Mouse (Mus musculus) stomach, embryonic 16.5 days (tissue): ENCODE results near the gene Ptprb. TPM values are rescaled to one million over a fixed set of nuclear protein-coding genes. Genes with fewer than 3 reads are reported as not detected.
A peak's percentile ranks its signal among the peaks of the same experiment; 100 is the strongest.

Source experiments
- ATAC-seq: fragments of 200-750 bp; cut with Nextera tagmentation; 2 replicates; pipeline ENCODE4 v1.8.0; 2017; ENCODE audit warnings: moderate number of reproducible peaks, moderate TSS enrichment; ENCODE audit not compliant: insufficient read depth, low FRiP score
- H3K27ac ChIP-seq: fragments of 300-500 bp; sonication (generic); 2 replicates; pipeline ENCODE4 v1.5.1; 2014; ENCODE audit warnings: low read length
- H3K27me3 ChIP-seq: fragments of 300-500 bp; sonication (generic); 2 replicates; pipeline ENCODE4 v1.6.1; 2014; ENCODE audit warnings: low read length, control low read depth, mixed read lengths; ENCODE audit not compliant: control insufficient read depth, insufficient read depth
- H3K36me3 ChIP-seq: fragments of 300-500 bp; sonication (generic); 2 replicates; pipeline ENCODE4 v1.6.1; 2014; ENCODE audit warnings: low read length; ENCODE audit not compliant: control insufficient read depth, insufficient read depth
- H3K4me1 ChIP-seq: fragments of 300-500 bp; sonication (generic); 2 replicates; pipeline ENCODE4 v1.6.1; 2014; ENCODE audit warnings: low read length, control low read depth, mixed read lengths; ENCODE audit not compliant: control insufficient read depth, insufficient read depth
- H3K4me2 ChIP-seq: fragments of 300-500 bp; sonication (generic); 2 replicates; pipeline ENCODE4 v1.6.1; 2014; ENCODE audit warnings: low read depth, low read length, mixed read lengths
- H3K4me3 ChIP-seq: fragments of 300-500 bp; sonication (generic); replicated peaks from 2 replicates; pipeline ENCODE4 v1.5.1; 2014; ENCODE audit warnings: mild to moderate bottlenecking, low read length
- H3K9ac ChIP-seq: fragments of 300-500 bp; sonication (generic); 2 replicates; pipeline ENCODE4 v1.6.1; 2014; ENCODE audit warnings: low read length
- H3K9me3 ChIP-seq: fragments of 300-500 bp; sonication (generic); replicated peaks from 2 replicates; pipeline ENCODE4 v1.6.1; 2016; ENCODE audit warnings: low read length, control low read depth; ENCODE audit not compliant: control insufficient read depth
- WGBS: fragments of 180-500 bp; shearing (Covaris S2); extraction: QIAGEN DNeasy Blood & Tissue Kit; methylation state at CpG from one replicate; pipeline ENCODE4 v1.1.7; 2014; 5-methylcytosine and 5-hydroxymethylcytosine counted together
- polyA plus RNA-seq: library from polyadenylated mRNA; unstranded; fragments of >200 nt; fragmentation: Nextera tagmentation; extraction: Ambion mirVana; gene quantifications from 2 replicates; pipeline ENCODE4 v1.2.1, GENCODE M21; 2015

Ptprb gene
- polyA plus RNA-seq, 1 experiment from 2014 or later, result 5.6 TPM

DNA sequence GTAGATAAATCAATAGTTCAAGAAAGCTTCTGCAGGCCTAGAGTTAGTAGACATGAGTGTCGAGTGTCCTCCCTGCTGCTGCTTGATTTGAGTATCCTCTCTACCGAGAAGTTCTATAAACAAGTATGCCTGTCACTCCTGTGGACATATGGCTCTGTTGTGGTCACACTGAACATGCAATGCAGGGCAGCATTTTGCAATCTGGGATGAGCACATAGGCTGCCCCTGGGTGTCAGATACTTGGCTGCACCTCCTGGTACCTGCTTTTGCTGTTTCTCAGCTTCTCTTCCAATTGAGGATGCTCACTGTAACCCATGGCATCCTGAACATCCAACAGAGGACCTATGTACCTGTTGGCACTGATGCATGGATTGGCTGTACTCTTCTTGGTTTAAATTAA, 34.1 kb downstream of the Ptprb start:
- no peak overlapping the region for H3K27ac ChIP-seq
- H3K9ac ChIP-seq, result no peak overlapping the region
- WGBS, result 74% methylated on average over 2 of the region's 2 CpGs

DNA sequence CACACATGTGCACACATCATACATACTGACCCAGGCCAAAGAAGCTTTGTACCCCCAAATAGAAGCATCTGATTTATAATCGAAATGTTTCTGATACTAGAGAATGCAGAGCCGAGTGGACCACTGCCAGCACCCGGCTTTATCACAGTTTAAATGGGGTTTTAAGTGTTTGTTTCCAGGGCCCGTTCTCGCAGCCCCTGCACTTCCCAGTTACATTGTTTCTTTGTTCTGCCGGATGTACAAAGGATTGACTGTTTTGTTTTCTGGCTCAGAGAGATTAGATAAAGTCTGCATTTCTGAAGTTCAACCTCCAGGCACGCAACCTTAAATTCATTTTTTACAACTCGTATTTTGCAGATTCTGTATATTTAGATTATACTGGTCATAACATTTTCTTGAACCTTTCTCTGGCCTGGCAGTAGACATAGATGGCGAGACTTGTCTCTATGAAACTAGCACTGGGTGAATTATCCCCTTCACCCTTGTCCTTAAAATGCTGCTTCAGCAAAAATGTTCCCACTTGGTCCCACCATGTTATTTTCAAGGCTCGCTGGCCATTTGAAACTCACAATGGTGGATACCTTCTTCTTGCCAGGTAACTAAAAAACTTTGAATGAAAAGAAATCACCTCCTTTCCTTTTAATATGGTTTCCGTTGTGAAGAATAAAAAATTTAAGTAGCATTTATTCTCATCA, 35.3 kb downstream of the Ptprb start:
- Histone ChIP-seq H3K27me3 (no peaks in the 10 kb centered on the region), H3K4me3 (no peak overlapping the region), H3K9ac (no peak overlapping the region), H3K4me2 (no peak overlapping the region), H3K4me1 (no peaks in the 10 kb centered on the region), H3K36me3 (no peaks in the 10 kb centered on the region), H3K27ac (no peak overlapping the region), H3K9me3 (no peaks in the 10 kb centered on the region)
- ATAC-seq, result no peak
- 34% methylated on average over 11 of the region's 11 CpGs for WGBS

More for the DNA sequence above, 34.1 kb downstream of the Ptprb start:
- no peaks in the 10 kb centered on the region for H3K4me1 ChIP-seq
- H3K36me3 ChIP-seq, result no peaks in the 10 kb centered on the region
- no peak overlapping the region for H3K4me3 ChIP-seq
- H3K9me3 ChIP-seq, result no peaks in the 10 kb centered on the region
- no peaks in the 10 kb centered on the region for H3K27me3 ChIP-seq
- no peak for ATAC-seq
- H3K4me2 ChIP-seq, result no peak overlapping the region

DNA sequence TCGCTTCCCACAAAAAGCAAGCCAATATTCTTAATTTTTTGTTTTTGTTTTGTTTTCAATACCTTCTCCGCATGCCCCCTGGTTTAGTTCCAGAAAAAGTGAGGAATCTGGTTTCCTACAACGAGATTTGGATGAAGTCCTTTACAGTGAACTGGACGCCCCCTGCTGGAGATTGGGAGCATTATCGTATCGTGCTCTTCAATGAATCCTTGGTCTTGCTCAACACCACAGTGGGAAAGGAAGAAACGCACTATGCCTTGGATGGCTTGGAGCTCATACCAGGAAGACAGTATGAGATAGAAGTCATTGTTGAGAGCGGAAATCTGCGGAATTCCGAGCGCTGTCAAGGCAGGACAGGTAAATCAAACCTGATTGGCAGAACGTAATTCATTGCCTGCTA, 43.9 kb downstream of the Ptprb start:
- Histone ChIP-seq H3K4me3 (no peak overlapping the region), H3K27me3 (no peaks in the 10 kb centered on the region), H3K4me2 (peak overlapping the region; percentile 32; the same call in 1 of the 2 replicates), H3K27ac (no peak overlapping the region), H3K36me3 (no peaks in the 10 kb centered on the region), H3K4me1 (no peaks in the 10 kb centered on the region), H3K9me3 (no peaks in the 10 kb centered on the region), H3K9ac (no peak overlapping the region)
- ATAC-seq, result no peak
- 18% methylated on average over 12 of the region's 12 CpGs for WGBS

DNA sequence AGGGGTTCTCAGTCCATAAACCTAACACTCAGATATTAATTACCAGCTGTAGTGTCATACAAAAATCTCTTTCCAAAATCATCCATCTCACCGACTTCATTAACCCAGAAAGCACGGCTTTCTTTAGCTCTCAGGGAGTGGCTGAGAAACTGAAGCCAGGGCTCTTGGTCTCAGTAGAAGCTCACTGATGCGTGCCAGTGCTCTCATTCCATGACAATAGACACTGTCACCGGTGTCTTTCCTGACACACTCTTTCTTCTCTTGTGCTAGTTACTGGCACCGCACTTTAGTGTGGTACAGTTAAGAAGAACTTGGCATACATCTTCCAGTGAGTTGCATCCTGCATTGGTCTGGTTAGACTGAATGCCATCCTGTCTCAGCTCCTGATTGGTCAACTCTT, 53.8 kb downstream of the Ptprb start:
- Histone ChIP-seq H3K9ac (no peak overlapping the region), H3K9me3 (no peaks in the 10 kb centered on the region), H3K36me3 (no peaks in the 10 kb centered on the region), H3K4me3 (no peak overlapping the region), H3K4me1 (peaks cover 4% of the 10 kb centered on the region; the same call in 1 of the 2 replicates), H3K27ac (no peak overlapping the region), H3K27me3 (no peaks in the 10 kb centered on the region), H3K4me2 (no peak overlapping the region)
- 73% methylated on average over 5 of the region's 5 CpGs for WGBS
- ATAC-seq, result no peak

DNA sequence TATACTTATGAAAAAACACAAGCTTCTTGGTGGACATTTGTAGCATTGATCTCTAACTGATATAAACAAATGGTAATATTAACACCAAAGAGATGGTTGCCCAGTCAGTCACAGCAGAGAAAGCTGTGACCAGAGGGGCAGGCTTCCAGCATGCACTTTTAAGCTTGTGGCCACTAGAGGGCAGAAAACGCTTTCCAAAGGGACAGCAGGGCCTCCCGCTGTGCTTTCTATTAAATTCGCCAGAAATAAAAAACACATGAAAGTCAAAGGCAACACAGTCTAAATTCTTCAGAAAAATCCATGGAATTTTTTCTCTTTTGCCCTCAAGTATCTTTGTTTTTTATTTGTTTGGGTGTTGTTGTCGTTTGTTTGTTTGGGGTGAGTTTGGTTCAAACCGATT, 55.1 kb downstream of the Ptprb start:
- Histone ChIP-seq H3K9me3 (no peaks in the 10 kb centered on the region), H3K27me3 (no peaks in the 10 kb centered on the region), H3K4me1 (peaks cover 4% of the 10 kb centered on the region; the same call in 1 of the 2 replicates), H3K9ac (no peak overlapping the region; the same call in 1 of the 2 replicates), H3K4me3 (peak overlapping the region; percentile 9), H3K27ac (no peak overlapping the region), H3K36me3 (no peaks in the 10 kb centered on the region), H3K4me2 (peak overlapping the region; percentile 45)
- no peak for ATAC-seq
- WGBS, result 13% methylated on average over 5 of the region's 5 CpGs

DNA sequence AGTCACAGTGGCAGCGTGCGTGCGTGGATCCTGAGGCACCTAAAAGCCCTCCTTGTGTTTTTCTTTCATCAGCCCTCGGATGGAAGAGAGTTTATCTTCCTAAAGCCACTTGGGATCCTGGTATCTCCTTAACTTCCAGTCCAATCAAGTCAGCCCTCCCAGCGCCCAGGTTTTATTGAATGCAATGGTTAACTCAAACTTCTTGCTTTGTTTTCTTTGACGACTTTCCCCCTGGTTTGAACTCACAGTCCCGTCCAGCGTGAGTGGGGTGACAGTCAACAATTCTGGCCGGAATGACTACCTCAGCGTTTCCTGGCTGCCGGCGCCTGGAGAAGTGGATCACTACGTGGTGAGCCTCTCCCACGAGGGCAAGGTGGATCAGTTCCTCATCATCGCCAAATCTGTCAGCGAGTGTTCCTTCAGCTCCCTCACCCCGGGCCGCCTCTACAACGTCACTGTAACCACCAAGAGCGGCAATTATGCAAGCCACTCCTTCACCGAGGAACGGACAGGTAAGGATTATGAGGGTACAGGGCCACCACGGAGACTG, 55.7 kb downstream of the Ptprb start:
- H3K9me3 ChIP-seq, result no peaks in the 10 kb centered on the region
- WGBS, result 26% methylated on average over 23 of the region's 23 CpGs
- peak overlapping the region; percentile 20 for H3K9ac ChIP-seq
- no peaks in the 10 kb centered on the region for H3K27me3 ChIP-seq
- H3K4me2 ChIP-seq, result peak overlapping the region; percentile 45
- H3K36me3 ChIP-seq, result no peaks in the 10 kb centered on the region
- peak overlapping the region; percentile 9 for H3K4me3 ChIP-seq
- H3K27ac ChIP-seq, result no peak overlapping the region
- peaks cover 4% of the 10 kb centered on the region; the same call in 1 of the 2 replicates for H3K4me1 ChIP-seq
- ATAC-seq, result no peak

DNA sequence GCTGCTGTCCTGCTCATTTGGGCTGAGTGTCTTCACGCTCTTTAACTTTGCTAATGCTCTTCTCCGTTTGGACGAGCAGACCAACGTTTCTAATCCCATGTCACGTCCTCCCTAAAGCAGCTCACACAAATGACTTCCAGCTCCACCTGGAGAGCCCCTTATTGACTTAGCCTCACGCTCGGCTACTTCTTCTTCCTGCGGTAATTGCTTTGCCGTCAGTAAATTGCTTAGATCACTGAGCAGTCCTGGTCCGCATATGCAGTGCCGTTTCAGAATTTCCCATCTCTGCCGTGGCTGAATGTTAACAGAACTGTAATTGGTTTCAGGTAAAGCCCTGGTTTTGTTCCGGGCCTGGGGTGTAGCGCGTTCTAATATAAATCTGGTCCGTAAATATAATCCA, 58.3 kb downstream of the Ptprb start:
- WGBS, result 63% methylated on average over 16 of the region's 16 CpGs
- no peaks in the 10 kb centered on the region for H3K9me3 ChIP-seq
- no peak for ATAC-seq
- peaks cover 4% of the 10 kb centered on the region; the same call in 1 of the 2 replicates for H3K4me1 ChIP-seq
- H3K27me3 ChIP-seq, result no peaks in the 10 kb centered on the region
- H3K4me2 ChIP-seq, result no peak overlapping the region
- no peak overlapping the region for H3K9ac ChIP-seq
- H3K4me3 ChIP-seq, result no peak overlapping the region
- H3K36me3 ChIP-seq, result no peaks in the 10 kb centered on the region
- H3K27ac ChIP-seq, result no peak overlapping the region

DNA sequence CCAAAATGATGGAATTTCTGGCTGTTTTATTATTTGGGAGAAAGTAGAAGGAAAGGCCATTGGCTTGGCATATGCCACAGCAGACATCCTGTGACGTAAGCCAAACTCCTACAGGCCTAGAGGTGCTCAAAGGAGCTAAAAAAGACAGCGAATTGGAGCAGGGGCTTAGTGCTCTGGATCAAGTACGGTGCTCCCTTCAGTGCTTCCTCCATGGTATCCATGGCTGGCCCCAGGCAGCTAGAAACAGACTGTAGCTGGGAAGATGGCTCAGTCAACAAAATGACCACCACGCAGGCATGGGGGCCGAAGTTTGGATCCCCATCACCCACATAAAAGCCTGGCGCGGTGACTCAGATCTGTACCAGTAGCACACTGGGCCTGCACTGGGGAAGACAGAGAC, 58.8 kb downstream of the Ptprb start:
- ATAC-seq, result no peak
- Histone ChIP-seq H3K9ac (no peak overlapping the region), H3K4me3 (no peak overlapping the region), H3K36me3 (no peaks in the 10 kb centered on the region), H3K27ac (no peak overlapping the region), H3K27me3 (no peaks in the 10 kb centered on the region), H3K4me1 (peaks cover 4% of the 10 kb centered on the region; the same call in 1 of the 2 replicates), H3K9me3 (no peaks in the 10 kb centered on the region), H3K4me2 (no peak overlapping the region)
- WGBS, result 90% methylated on average over 7 of the region's 7 CpGs

DNA sequence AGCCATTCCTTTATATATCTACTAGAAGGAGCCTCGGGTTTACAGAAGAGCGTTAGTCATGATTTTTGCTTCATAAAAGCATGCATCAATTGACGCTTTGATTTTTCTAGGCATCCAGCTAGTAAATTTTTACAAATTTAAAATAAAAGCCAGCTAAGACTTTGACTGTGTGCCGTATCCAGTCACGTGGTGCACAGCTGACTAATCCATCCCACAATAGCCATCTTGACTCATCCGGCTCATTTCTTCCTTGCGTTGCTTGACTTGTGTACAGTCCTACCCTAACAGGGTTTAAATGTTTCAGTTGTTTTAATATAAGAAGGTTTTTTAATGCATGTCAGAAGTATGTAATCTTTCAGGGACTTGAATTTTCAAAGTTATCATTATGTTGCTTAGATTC, 60.0 kb downstream of the Ptprb start:
- Histone ChIP-seq H3K27me3 (no peaks in the 10 kb centered on the region), H3K36me3 (no peaks in the 10 kb centered on the region), H3K9me3 (no peaks in the 10 kb centered on the region), H3K4me1 (peaks cover 4% of the 10 kb centered on the region; the same call in 1 of the 2 replicates), H3K4me3 (no peak overlapping the region), H3K27ac (no peak overlapping the region), H3K9ac (no peak overlapping the region), H3K4me2 (no peak overlapping the region)
- ATAC-seq, result no peak
- WGBS, result 90% methylated on average over 7 of the region's 7 CpGs
